Mouse (Mus musculus) brown adipose tissue, adult 24 weeks (tissue): ENCODE data around the gene Grip1. TPM values are rescaled to one million over a fixed set of nuclear protein-coding genes. Genes with fewer than 3 reads are reported as not detected.

ENCODE experiments used
- H3K27ac ChIP-seq: fragments of 200-500 bp; replicated peaks from 2 replicates; pipeline ENCODE4 v1.5.1; 2012; ENCODE audit warnings: low read depth, mild to moderate bottlenecking, low read length
- H3K4me1 ChIP-seq: fragments of 200-500 bp; 2 replicates; pipeline ENCODE4 v1.6.1; 2012; ENCODE audit warnings: low read length, mixed read lengths; ENCODE audit not compliant: control insufficient read depth, insufficient read depth, insufficient read length
- H3K4me3 ChIP-seq: fragments of 200-500 bp; 2 replicates; pipeline ENCODE4 v1.5.1; 2012; ENCODE audit warnings: low read depth, mild to moderate bottlenecking, low read length, moderate library complexity; ENCODE audit not compliant: insufficient read depth
- polyA plus RNA-seq: library from polyadenylated mRNA; stranded (reverse); fragments of >200 nt; gene quantifications from 2 replicates; pipeline ENCODE4 v1.2.4, GENCODE M21; 2012; ENCODE audit not compliant: missing spikeins, insufficient read depth, insufficient read length

Gene Grip1
- polyA plus RNA-seq, 1 experiment = not detected

GRCm38 (mm10) chr10:119966321-119966720, 512.7 kb downstream of the Grip1 start:
- Histone ChIP-seq H3K4me3 (no peak overlapping the region), H3K4me1 (no peaks in the 10 kb centered on the region), H3K27ac (no peak overlapping the region)

GRCm38 (mm10) chr10:119979396-119979795, 525.8 kb downstream of the Grip1 start:
- H3K4me1 ChIP-seq = no peaks in the 10 kb centered on the region
- no peak overlapping the region for H3K4me3 ChIP-seq
- no peak overlapping the region for H3K27ac ChIP-seq

GRCm38 (mm10) chr10:119980032-119980431, 526.4 kb downstream of the Grip1 start:
- Histone ChIP-seq H3K4me1 (no peaks in the 10 kb centered on the region), H3K27ac (no peak overlapping the region), H3K4me3 (no peak overlapping the region)

- Histone ChIP-seq H3K27ac (no peak overlapping the region), H3K4me1 (no peaks in the 10 kb centered on the region), H3K4me3 (no peak overlapping the region)
These were observed 530.7 kb downstream of the Grip1 start for GRCm38 (mm10) chr10:119984299-119984698.

- Histone ChIP-seq H3K4me3 (no peak overlapping the region), H3K27ac (no peak overlapping the region), H3K4me1 (no peaks in the 10 kb centered on the region)
These were observed 544.8 kb downstream of the Grip1 start for GRCm38 (mm10) chr10:119998475-119998874.

- H3K27ac ChIP-seq = no peak overlapping the region
- H3K4me1 ChIP-seq = no peaks in the 10 kb centered on the region
- H3K4me3 ChIP-seq = no peak overlapping the region
These were observed 548.5 kb downstream of the Grip1 start for GRCm38 (mm10) chr10:120002149-120002548.

- Histone ChIP-seq H3K4me1 (no peaks in the 10 kb centered on the region), H3K27ac (no peak overlapping the region)
These were observed 550.5 kb downstream of the Grip1 start for GRCm38 (mm10) chr10:120004096-120004495.

GRCm38 (mm10) chr10:120005581-120005980, 552.0 kb downstream of the Grip1 start:
- H3K4me1 ChIP-seq = no peaks in the 10 kb centered on the region

More at GRCm38 (mm10) chr10:120004096-120004495, 550.5 kb downstream of the Grip1 start:
- no peak overlapping the region for H3K4me3 ChIP-seq

GRCm38 (mm10) chr10:120012331-120012730, 558.7 kb downstream of the Grip1 start:
- Histone ChIP-seq H3K27ac (no peak overlapping the region), H3K4me1 (no peaks in the 10 kb centered on the region), H3K4me3 (no peak overlapping the region)

More at GRCm38 (mm10) chr10:120005581-120005980, 552.0 kb downstream of the Grip1 start:
- Histone ChIP-seq H3K4me3 (no peak overlapping the region), H3K27ac (no peak overlapping the region)

GRCm38 (mm10) chr10:120015117-120015516, 561.5 kb downstream of the Grip1 start:
- Histone ChIP-seq H3K4me1 (no peaks in the 10 kb centered on the region), H3K27ac (no peak overlapping the region), H3K4me3 (no peak overlapping the region)

- Histone ChIP-seq H3K4me3 (no peak overlapping the region), H3K27ac (no peak overlapping the region), H3K4me1 (no peaks in the 10 kb centered on the region)
These were observed 572.8 kb downstream of the Grip1 start for GRCm38 (mm10) chr10:120026437-120026836.

- no peak overlapping the region for H3K4me3 ChIP-seq
- H3K4me1 ChIP-seq = no peaks in the 10 kb centered on the region
These were observed 577.3 kb downstream of the Grip1 start for GRCm38 (mm10) chr10:120030901-120031300.

GRCm38 (mm10) chr10:120031316-120031715, 577.7 kb downstream of the Grip1 start:
- H3K4me1 ChIP-seq = no peaks in the 10 kb centered on the region
- H3K4me3 ChIP-seq = no peak overlapping the region
- H3K27ac ChIP-seq = no peak overlapping the region

More at GRCm38 (mm10) chr10:120030901-120031300, 577.3 kb downstream of the Grip1 start:
- H3K27ac ChIP-seq = no peak overlapping the region

- Histone ChIP-seq H3K27ac (no peak overlapping the region), H3K4me3 (no peak overlapping the region)
These were observed 580.2 kb downstream of the Grip1 start for GRCm38 (mm10) chr10:120033866-120034265.

GRCm38 (mm10) chr10:120035211-120035733, 581.6 kb downstream of the Grip1 start:
- Histone ChIP-seq H3K4me3 (no peak overlapping the region), H3K4me1 (no peaks in the 10 kb centered on the region), H3K27ac (no peak overlapping the region)

More at GRCm38 (mm10) chr10:120033866-120034265, 580.2 kb downstream of the Grip1 start:
- no peaks in the 10 kb centered on the region for H3K4me1 ChIP-seq

GRCm38 (mm10) chr10:120035824-120036223, 582.2 kb downstream of the Grip1 start:
- no peak overlapping the region for H3K27ac ChIP-seq
- H3K4me3 ChIP-seq = no peak overlapping the region
- H3K4me1 ChIP-seq = no peaks in the 10 kb centered on the region
